Mouse (Mus musculus): ENCODE data around the gene Ogdhl. TPM values are rescaled to one million over a fixed set of nuclear protein-coding genes. Genes with fewer than 3 reads are reported as not detected.
"Not testable (repeated sequence)": the region's sequence is repeated elsewhere in the genome, so short reads cannot be mapped to it uniquely, and the experiment has no call there.

The Ogdhl gene
- 100 to 1,000 TPM; 109 to 129 TPM for total RNA-seq (2021)
- long read RNA-seq, experiment 1, transcript Ogdhl-203 (24 exons, 3,723 nt) = major isoform, 93 of 169 reads
- long read RNA-seq, experiment 1, partial matches to known transcripts = 52 of 169 reads
- long read RNA-seq, experiment 1, other reads (novel, unspliced or antisense) = 24 of 169 reads
- long read RNA-seq, experiment 2, transcript Ogdhl-203 (24 exons, 3,723 nt) = major isoform, 55 of 118 reads
- long read RNA-seq, experiment 2, partial matches to known transcripts = 50 of 118 reads
- long read RNA-seq, experiment 2, other reads (novel, unspliced or antisense) = 13 of 118 reads

DNA sequence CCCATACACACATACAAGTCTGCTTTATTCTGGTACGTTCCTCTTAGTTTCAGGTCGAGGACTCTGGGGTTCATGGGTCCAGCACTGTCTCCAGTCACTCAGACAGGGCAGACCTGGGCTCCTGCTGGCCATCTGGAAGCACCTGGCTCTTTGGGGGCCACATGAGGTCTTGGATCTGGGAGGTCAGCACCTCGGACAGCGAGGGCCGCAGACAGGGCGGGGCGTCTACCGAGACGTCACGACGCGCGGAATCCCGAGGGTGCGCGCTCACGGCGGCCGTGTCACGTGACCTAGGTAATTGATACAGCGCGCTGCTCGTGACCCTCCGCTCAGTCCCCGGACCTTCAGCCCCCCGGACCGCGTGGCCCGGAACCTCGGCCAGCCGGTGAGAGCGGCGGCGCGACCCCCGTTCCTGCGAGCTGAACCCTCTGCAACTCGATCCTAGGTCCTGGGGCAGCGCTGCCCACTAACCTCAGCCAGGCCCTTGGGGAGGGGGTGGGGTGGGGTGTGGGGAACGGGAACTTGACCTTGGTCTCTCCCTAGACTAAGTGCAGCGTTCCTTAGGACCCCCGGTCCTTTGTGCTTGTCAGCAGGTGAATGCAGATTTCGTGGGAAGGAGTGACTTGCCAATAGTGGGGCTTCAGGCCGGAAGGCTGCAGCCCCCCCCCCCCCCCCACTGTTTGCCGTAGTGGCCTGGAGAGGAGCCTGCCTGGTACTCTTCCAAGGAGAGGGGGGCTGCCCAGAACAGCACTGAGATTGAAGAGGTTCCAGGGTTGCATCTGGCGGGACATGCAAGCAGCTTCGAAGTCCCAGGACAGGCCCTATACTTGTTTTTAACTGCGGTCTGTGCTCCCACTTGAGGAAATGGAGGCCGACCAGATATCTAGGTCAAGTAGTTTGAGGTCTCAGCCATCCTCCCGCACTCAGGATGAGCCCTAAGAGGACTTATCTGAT lies at the start of gene Ogdhl:
Gene Ogdhl, plus strand, starts transcription at position 288 of the 954 bp plus-strand sequence.
- peak; percentile 81 to 87 for DNase-seq (ENCODE audit: low spot score in 2 of 2)

DNA sequence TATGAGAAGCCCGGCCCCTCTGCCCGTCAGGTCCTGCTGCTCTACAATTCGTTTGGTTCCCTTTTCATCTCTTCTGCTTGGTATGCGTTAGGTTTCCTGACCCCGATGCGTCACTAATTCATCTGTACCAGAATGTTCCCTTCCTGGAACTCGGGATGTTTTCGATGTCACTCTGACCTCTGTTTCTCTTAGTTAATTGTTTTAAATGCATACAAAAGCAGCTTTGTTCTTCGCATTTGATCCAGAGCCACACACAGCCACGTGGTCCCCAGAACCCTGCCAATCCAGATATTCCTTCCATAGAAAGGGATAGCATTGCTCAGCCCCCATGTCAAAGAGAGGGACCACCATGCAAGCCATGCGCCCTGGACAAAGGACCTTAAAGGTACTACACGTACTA lies 20.2 kb upstream of the Ogdhl start:
- peak; percentile 36 to 42 for DNase-seq (ENCODE audit: low spot score in 2 of 2)

DNA sequence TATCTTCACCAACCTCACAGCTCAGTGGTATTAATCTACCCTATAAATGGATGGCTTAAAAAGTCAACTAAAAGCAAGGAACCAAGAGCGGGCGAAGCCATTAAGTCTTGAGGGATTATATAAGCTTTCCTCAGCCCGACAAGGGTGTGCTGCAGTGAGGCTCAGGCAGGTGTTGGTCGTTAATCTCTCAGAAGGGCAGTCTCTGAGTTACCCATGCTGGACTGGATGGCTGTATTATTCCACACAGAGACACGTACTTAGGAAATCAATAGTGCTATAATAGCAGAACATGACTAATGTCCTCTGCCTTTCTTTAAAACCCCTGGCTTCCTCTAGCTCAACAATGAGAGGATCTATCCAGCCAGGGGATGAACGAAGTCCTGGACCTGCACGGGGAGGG lies 19.4 kb upstream of the Ogdhl start:
- DNase-seq (ENCODE audit: low spot score in 2 of 2) = no peak

DNA sequence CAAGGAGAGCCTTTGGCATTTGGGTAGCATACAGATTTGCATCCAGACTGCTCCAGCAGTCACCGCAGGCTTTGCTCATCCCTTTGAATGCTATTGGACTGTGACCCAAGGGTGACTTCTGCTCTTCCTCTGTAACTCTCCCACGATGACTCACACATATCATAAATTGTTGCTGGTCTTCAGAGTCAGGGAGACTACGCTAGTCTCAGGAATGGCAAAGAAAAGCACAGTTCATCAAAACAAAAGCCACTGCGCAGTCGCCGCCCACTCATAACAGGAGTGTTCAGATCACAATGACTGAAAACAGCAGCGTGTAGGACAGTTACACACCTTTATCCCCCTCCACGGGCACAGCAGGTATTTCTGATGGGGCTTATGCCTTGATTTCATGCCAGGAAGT lies 16.9 kb upstream of the Ogdhl start:
- no peak for DNase-seq (ENCODE audit: low spot score in 2 of 2)

DNA sequence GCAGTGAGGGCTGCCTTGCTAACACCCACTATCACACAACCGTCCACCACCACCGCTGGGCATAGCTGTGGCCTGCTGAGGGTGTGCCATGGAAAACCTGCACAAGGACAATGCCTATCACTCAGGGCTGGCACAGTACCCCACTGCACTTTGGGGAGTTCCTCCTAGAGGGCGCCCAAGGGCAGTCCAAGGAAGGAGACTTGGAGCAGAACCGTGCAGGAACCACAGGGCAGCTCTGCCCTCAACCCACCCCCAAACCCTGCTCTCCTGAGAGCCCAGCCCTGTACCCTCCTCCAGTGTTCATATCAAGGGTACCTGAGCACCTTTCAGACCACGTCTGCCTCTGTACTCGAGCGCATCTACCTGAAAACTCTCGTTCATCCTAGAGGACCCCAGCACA lies 11.9 kb upstream of the Ogdhl start:
- DNase-seq (ENCODE audit: low spot score in 2 of 2) = peak; percentile 73 to 82

DNA sequence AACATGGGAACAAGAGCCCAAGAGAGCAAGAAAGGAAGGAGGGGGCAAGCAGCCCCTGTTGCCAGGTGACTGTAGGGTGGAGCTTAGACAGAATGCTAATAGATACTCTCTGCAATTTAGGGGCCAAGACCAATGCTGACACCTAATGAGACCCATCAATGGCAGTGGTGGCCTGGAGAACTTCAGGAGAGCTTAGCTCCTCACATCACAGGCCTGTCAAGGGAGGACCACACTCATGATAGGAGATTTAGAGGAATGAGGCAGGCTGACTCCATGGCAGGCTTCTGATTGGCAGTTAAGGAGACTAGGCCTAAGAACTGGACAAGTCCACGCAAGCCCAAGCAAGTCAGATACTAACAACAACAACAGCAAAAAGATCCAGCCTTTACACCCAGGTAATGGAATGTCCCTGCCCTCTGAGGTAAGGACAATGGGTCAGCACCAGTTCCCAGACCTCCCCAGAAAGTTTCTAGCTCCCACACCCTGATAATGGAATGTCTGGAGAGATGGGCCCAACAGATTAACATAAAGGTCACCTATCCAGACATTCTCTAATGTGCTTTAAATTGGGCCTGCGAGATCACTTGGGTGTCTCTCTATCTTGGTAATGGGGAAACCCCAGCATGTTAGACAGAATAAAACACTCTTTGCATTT lies 10.3 kb upstream of the Ogdhl start:
- DNase-seq (ENCODE audit: low spot score in 2 of 2) = no peak

DNA sequence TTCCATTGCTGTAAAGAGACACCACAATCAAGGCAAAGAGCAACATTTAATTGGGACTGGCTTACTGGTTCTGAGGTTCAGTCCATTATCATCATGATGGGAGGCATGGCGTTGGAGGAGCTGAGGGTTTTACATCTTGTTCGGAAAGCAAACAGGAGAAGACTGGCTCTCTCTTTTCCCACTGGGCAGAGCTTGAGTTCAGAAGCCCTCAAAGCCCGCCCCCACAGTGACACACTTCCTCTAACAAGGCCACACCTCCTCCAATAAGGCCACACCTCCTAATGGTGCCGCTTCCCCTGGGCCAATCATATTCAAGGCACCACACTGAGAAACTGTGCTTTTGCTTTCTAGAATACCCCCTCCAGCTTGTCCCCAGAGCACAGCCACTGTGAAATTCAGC lies 4.0 kb upstream of the Ogdhl start:
- DNase-seq (ENCODE audit: low spot score in 2 of 2) = no peak

DNA sequence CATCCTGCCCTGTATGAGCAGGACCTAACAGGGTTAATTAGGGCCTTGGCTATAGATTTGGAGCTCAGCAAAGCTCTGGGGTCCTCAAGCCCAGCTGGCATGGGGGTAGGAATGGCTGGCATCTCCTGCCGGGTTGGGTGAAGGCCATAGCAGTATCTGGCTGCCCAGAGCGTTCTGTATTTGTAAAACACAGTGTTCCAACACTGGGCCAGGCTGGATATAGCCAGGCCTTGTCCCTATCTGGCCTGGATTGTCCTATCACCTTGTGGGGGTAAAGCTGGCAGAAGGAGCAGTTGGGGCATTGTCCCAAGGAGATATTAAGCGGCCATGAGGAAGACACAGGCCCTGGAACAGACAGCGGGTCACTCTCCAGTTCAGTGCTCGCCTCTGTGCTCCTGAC lies 1.4 kb downstream of the Ogdhl start:
- peak in 1 of 2 experiments; percentile 18 for DNase-seq (ENCODE audit: low spot score in 2 of 2)

DNA sequence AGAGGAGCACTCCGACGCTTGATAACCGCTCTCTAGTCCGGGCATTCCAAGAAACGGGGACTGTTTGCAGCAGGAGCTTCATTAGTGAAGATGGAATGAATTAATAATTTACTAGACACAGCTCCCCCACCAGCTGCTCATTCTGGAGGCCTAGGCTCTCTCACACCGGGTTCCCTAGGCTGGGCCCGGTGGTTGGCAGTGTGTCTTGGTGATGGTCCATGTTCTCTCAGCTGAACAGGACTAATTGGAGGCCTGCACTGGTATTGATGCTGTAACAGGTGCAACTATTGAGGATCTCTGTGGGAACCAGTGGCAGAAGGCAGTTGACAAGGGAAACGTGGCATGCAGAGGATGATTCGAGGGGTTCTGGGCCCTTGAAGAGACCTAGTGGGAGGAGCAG lies 5.5 kb downstream of the Ogdhl start:
- DNase-seq (ENCODE audit: low spot score in 2 of 2) = no peak

DNA sequence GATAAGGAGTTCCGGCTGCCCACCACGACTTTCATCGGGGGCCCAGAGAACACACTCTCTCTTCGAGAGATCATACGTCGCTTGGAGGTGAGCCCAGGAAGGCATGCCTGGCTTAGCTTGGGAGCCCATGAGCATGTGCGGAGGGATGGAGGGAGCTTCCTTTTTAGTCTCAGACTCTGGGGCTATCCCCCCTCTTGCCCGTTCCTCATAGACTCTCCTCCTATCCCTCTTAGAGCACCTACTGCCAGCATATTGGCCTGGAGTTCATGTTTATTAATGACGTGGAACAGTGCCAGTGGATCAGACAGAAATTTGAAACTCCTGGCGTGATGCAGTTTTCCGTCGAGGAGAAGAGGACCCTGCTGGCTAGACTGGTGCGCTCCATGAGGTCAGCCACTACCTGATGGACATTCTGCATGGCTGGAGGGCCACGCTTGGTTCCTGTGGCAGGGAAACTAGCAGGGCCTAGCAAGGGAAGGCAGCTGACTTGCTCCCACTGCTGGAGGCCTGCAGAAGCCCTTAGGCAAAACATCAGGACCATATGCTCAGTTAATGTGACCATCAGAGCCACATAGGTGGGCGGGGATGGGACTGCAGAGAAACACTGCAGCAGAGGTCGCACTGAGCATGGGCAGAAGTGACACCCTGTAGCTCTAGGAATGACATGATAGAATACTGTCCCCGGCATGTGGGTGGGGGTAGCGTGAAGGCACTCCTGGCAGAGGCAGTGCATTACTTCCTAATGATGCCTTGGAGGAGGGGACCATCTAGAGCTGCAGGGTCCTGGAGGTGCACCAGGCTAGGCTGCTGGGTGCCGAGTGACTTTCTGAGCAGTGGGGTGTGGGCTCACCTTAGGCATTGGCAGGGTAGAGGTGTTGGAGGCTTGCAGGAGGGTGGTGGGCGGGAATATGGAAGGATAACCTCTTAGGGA lies 11.0 kb downstream of the Ogdhl start:
- DNase-seq (ENCODE audit: low spot score in 2 of 2) = no peak

DNA sequence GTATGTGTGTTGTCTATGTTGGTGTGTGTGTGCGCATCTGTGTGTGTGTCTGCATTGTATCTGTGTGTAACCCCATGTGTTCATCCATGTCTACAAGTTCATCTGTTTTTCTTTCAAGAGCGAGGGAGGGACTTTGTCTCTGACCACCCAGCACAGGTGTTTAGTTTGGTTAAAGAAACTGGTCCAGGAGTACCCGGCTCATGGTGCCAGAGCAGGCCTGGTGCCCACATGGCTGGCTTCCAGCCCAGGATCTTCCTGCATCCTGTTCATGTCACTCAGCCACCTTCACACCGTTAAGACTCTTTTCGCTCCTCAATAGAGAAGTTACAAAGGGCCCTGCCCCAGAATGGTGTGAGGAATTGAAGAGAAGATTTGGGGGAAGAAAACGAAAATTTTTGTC lies 14.2 kb downstream of the Ogdhl start:
- no peak for DNase-seq (ENCODE audit: low spot score in 2 of 2)

DNA sequence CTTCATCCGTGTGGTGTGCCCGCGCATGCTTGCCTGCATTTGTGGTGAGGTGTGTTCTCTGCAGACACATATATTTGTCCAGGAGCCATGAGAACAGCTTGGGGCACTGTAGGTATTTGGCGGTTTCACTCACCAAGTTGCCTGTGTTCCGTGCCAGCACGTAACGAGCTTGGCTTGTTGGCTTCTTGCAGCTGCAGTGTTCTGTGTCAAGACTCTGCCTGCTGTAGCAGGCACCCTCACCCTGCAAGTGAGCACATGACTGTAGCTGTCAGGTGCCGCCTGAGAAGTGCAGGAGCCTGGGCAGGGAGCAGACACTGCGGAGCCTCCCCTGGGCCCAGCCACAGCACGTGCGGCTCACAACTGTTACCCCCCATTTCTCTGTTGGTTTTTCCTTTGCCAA lies 14.7 kb downstream of the Ogdhl start:
- DNase-seq (ENCODE audit: low spot score in 2 of 2) = no peak

DNA sequence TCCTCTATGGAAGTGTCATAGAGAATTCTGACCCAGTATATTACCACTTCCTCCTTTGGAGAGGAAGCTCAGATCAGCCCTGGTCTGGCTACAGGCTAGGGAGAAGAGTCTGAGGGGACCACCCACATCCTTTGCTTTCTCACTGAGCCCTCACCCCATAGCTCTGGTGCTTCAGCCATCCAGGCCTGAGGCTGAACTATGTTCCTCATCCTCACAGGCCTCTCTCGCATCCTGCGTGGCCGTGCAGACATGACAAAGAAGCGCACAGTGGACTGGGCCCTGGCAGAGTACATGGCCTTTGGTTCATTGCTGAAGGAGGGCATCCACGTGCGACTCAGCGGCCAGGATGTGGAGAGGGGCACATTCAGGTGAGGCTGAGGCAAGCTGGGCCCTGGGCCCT lies 20.0 kb downstream of the Ogdhl start:
- no peak for DNase-seq (ENCODE audit: low spot score in 2 of 2)

DNA sequence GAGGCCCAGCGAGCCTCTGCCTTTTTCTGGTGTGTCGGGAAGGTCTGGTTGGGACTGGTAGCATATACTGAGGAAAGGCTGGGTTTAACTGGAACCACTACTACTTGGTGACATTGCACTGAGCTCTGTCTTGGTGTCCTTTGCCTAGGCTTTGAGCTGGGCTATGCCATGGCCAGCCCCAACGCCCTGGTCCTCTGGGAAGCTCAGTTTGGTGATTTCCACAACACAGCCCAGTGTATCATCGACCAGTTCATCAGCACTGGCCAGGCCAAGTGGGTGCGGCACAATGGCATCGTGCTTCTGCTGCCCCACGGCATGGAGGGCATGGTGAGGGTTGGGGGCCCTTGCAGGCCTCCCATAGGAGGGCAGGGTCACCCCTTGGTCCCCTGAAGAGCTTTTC lies 22.4 kb downstream of the Ogdhl start:
- no peak for DNase-seq (ENCODE audit: low spot score in 2 of 2)

DNA sequence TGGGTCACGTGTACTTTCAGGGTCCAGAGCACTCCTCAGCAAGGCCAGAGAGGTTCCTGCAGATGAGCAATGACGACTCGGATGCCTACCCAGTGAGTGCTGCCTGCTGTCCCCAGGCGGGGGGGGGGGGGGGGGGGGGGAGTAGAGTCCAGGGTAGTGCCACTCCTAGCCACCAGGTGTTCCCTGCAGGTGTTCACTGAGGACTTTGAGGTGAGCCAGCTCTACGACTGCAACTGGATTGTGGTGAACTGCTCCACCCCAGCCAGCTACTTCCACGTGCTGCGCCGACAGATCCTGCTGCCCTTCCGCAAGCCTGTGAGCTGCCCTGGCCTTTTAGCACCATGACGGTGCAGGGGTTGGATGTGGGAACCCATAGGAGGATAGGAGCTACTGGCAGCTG lies 22.9 kb downstream of the Ogdhl start:
- DNase-seq (ENCODE audit: low spot score in 2 of 2) = no peak

DNA sequence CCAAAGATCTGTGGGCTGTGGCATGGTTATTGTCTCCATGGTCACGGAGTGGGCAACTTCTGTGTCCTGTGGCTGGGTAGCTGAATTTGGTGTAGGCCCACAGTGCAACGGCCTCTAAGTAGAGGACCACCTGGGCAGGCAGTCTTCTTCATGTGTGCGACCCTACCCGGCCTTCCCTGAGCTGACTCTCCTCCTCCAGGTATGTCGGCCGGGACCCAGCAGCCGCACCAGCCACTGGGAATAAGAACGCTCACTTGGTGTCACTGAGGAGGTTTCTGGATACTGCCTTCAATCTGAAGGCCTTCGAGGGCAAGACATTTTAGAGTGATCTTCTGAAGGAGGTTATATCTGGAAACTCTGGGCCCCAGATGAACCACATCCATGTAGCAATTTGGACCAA lies 25.5 kb downstream of the Ogdhl start:
- no peak for DNase-seq (ENCODE audit: low spot score in 2 of 2)

DNA sequence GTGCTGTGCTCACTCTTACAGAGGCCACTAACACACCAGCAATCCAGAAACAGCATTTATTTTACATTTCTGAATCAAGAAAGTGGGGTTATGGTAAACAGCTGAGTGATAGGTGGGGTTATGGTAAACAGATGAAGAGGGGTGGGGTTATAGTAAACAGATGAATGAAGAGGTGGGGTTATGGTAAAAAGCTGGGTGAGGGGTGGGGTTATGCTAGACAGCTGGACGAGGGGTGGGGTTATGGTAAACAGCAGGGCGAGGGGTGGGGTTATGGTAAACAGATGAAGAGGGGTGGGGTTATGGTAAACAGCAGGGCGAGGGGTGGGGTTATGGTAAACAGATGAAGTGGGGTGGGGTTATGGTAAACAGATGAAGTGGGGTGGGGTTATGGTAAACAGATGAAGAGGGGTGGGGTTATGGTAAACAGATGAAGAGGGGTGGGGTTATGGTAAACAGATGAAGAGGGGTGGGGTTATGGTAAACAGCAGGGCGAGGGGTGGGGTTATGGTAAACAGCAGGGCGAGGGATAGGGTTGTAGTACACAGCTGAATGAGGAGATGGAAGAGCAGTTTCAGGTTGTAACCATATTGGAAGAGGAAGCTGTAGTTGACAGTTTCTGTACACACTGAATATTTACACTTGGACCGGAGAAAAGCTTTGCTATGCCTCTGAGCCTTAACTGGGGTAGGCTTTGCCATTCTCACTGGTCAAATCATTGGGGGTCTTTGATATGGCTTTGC lies 29.5 kb downstream of the Ogdhl start:
- DNase-seq (ENCODE audit: low spot score in 2 of 2) = not testable (repeated sequence)

DNA sequence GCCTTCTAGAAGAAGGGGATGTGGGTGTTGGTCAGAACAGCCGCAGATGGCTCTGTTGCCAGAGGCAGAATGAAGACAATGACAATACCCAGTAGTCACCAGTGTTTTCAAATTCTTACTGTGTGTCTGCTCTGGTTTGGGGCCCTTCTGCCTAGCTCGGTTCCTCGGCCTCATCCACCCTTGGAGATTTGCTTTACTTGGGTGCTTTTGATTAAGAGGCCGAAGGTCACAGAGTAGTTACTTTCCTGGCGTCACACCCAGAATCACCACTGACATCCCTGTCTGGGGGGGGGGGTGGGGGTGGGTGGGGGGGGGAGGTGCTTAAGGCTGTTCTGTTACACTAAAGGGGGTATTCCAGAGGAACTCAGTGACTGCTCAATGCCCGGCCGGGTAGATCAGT lies 42.5 kb downstream of the Ogdhl start:
- DNase-seq (ENCODE audit: low spot score in 2 of 2) = no peak

DNA sequence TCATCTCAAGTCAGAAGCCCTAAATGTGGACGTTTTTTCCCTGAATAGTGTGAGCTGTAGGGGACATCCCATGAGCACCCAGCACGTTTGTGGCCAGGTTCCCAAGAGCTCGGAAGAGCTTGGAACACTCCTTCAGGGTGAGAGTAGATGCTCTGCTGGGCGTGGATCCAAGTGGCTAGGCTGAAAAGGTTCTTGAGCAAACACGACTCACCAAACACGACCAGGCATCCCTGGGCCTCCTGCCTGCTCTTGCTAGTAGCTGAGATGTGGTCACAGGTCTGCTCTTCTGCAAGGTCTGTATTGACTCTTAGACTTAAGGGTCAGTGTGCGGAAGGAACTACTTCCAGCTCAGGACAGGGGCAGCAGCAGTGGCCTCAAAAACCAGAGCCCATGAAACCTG lies 47.9 kb downstream of the Ogdhl start:
- no peak for DNase-seq (ENCODE audit: low spot score in 2 of 2)

DNA sequence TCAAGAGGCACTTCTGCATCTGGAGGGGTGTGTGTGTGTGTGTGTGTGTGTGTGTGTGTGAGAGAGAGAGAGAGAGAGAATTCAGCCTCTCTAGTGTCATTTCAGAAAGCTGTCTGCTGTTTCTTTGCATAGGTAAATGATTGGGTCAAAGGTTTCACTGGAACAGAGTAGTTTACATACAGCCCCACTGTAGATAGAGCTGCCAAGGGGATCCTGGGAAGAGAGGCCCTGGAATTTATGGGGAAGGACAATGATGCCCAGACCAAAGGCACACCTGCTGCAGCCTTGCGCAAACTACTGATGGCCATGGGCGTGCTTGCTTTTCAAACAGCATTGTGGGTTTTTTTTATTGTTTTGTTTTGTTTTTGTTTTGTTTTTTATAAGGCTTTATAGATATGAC lies 50.7 kb downstream of the Ogdhl start:
- no peak for DNase-seq (ENCODE audit: low spot score in 2 of 2)
